Mouse (Mus musculus) kidney, embryonic 14.5 days (tissue): ENCODE data around the gene Hhex. TPM values are rescaled to one million over a fixed set of nuclear protein-coding genes. Genes with fewer than 3 reads are reported as not detected.
A peak's percentile ranks its signal among the peaks of the same experiment; 100 is the strongest.

Experiments used
- ATAC-seq: fragments of 200-750 bp; cut with Nextera tagmentation; 2 replicates; pipeline ENCODE4 v1.8.0; 2017; ENCODE audit warnings: moderate number of reproducible peaks, mild to moderate bottlenecking, moderate TSS enrichment, moderate library complexity; ENCODE audit not compliant: low FRiP score, low TSS enrichment
- H3K27ac ChIP-seq: fragments of 300-500 bp; sonication (generic); 2 replicates; pipeline ENCODE4 v1.5.1; 2014; ENCODE audit warnings: low read depth, mild to moderate bottlenecking, low read length, moderate library complexity, mixed read lengths
- H3K27me3 ChIP-seq: fragments of 300-500 bp; sonication (generic); 2 replicates; pipeline ENCODE4 v1.6.1; 2014; ENCODE audit warnings: mild to moderate bottlenecking, low read length; ENCODE audit not compliant: control insufficient read depth, insufficient read depth
- H3K36me3 ChIP-seq: fragments of 300-500 bp; sonication (generic); 2 replicates; pipeline ENCODE4 v1.6.1; 2014; ENCODE audit warnings: low read length, mixed read lengths; ENCODE audit not compliant: control insufficient read depth, insufficient read depth
- H3K4me1 ChIP-seq: fragments of 300-500 bp; sonication (generic); 2 replicates; pipeline ENCODE4 v1.6.1; 2014; ENCODE audit warnings: low read length, mixed read lengths; ENCODE audit not compliant: control insufficient read depth, insufficient read depth
- H3K4me2 ChIP-seq: fragments of 300-500 bp; sonication (generic); replicated peaks from 2 replicates; pipeline ENCODE4 v1.6.1; 2014; ENCODE audit warnings: low read depth, mild to moderate bottlenecking, low read length
- H3K4me3 ChIP-seq: fragments of 300-500 bp; sonication (generic); 2 replicates; pipeline ENCODE4 v1.5.1; 2014; ENCODE audit warnings: mild to moderate bottlenecking, low read length
- H3K9ac ChIP-seq: fragments of 300-500 bp; sonication (generic); 2 replicates; pipeline ENCODE4 v1.6.1; 2014; ENCODE audit warnings: low read depth, mild to moderate bottlenecking, low read length, moderate library complexity
- H3K9me3 ChIP-seq: fragments of 300-500 bp; sonication (generic); 2 replicates; pipeline ENCODE4 v1.6.1; 2016; ENCODE audit warnings: low read length; ENCODE audit not compliant: control insufficient read depth
- WGBS: fragments of 180-500 bp; shearing (Covaris S2); extraction: QIAGEN DNeasy Blood & Tissue Kit; methylation state at CpG from one replicate; pipeline ENCODE4 v1.1.7; 2014; 5-methylcytosine and 5-hydroxymethylcytosine counted together
- polyA plus RNA-seq: library from polyadenylated mRNA; unstranded; fragments of >200 nt; fragmentation: Nextera tagmentation; extraction: Ambion mirVana; gene quantifications from 2 replicates; pipeline ENCODE4 v1.2.1, GENCODE M21; 2014

The Hhex gene
- polyA plus RNA-seq, 1 experiment from 2014 or later, result 11.5 TPM

DNA sequence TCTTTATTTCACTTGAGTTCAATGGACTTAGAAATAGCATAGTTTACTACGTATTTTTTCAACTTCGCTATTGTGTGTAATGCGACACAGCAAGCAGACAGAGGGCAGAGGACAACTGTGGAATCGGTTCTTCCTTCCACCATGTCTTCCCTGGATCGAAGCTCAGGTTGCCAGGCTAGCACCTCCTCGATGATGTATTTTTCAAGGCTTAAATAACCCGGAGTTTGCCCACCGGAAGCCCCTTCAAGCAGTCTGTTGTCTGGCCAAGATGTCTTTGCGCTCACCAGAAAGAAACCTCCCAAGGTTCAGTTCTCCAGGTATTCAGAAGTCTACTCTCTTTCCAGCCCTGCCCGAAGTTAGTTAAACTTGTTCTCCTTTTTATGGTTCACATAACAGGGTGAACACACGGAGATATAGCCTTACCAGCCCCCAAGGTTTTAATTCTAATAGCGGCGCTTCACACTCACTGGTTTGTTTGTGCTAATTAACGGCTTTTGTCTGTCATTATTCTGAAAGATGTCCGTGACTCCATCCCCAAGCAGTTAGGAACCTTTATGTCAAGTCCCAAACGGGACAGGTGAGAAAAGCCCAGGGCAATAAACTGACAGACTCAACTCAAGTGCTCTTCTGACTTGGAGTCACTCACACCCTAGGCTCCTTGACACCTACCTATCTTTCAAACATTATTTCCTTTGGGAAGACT lies 1.6 kb upstream of the Hhex start:
- Histone ChIP-seq H3K9ac (no peak overlapping the region), H3K4me2 (no peak overlapping the region), H3K9me3 (no peaks in the 10 kb centered on the region; the same call in 1 of the 2 replicates), H3K4me1 (0 out of 2 replicates have a peak, but pooled peaks cover 4% of the 10 kb centered on the region), H3K36me3 (no peaks in the 10 kb centered on the region), H3K27me3 (peaks cover 76% of the 10 kb centered on the region), H3K27ac (no peak overlapping the region), H3K4me3 (peak overlapping the region; percentile 57; the same call in 1 of the 2 replicates)
- no peak for ATAC-seq
- WGBS, result 13% methylated on average over 16 of the region's 16 CpGs

GRCm38 (mm10) chr19:37433895-37434262 lies 731 bp upstream of the Hhex start:
- Histone ChIP-seq H3K4me3 (peak overlapping the region; percentile 57), H3K9ac (no peak overlapping the region)

DNA sequence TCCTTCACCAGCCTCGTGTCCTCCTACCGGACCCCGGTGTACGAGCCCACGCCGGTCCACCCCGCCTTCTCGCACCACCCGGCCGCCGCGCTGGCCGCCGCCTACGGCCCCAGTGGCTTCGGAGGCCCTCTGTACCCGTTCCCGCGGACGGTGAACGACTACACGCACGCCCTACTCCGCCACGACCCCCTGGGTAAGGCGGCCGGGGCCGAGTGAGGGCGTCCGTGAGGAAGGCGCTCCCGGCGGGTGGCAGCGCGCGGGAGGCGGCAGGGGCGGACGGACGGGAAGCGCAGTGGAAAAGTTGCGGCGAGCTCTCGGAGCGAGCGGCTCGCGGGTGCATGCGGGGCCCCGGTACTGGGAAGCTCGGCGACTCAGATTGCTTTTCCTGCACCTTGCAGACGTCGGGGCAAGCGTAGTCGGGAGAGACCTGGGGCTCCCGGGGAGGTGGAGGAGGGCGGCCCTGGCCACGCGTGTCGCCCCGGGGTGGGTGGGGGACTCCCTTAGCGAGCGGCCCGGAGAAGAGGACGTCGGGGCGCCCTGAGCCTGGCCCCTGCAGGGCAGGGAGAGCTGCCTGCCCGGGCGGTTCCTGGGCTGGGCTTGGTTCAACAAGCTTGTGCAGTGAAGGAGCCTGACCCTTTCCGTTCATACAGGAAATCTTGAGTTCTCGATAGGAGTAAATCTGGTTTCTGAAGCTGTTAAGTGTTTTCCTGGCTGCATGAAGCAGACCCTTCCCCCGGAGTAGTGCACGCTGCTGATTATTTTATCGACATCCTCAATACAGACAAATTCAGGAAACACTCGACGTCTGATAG lies 637 bp downstream of the Hhex start:
- peak overlapping the region; percentile 56 for H3K9ac ChIP-seq
- H3K4me1 ChIP-seq, result 0 out of 2 replicates have a peak, but pooled peaks cover 4% of the 10 kb centered on the region
- H3K36me3 ChIP-seq, result no peaks in the 10 kb centered on the region
- peak overlapping the region; percentile 74 for H3K27ac ChIP-seq
- WGBS, result 1% methylated on average over 77 of the region's 77 CpGs
- peak overlapping the region; percentile 57 for H3K4me3 ChIP-seq
- H3K27me3 ChIP-seq, result peaks cover 94% of the 10 kb centered on the region
- no peaks in the 10 kb centered on the region; the same call in 1 of the 2 replicates for H3K9me3 ChIP-seq
- H3K4me2 ChIP-seq, result peak overlapping the region; percentile 64
- ATAC-seq, result peak; percentile 69

More at GRCm38 (mm10) chr19:37433895-37434262, 731 bp upstream of the Hhex start:
- no peak for ATAC-seq
- Histone ChIP-seq H3K27me3 (peaks cover 83% of the 10 kb centered on the region), H3K9me3 (no peaks in the 10 kb centered on the region; the same call in 1 of the 2 replicates), H3K27ac (no peak overlapping the region), H3K36me3 (no peaks in the 10 kb centered on the region), H3K4me1 (0 out of 2 replicates have a peak, but pooled peaks cover 4% of the 10 kb centered on the region), H3K4me2 (peak overlapping the region; percentile 64)
- WGBS, result 2% methylated on average over 14 of the region's 14 CpGs

GRCm38 (mm10) chr19:37435853-37436174 lies 1.2 kb downstream of the Hhex start:
- H3K27ac ChIP-seq, result peak overlapping the region; percentile 17; the same call in 1 of the 2 replicates
- H3K4me3 ChIP-seq, result peak overlapping the region; percentile 57; the same call in 1 of the 2 replicates
- ATAC-seq, result no peak
- WGBS, result 5% methylated on average over 10 of the region's 10 CpGs
- no peaks in the 10 kb centered on the region; the same call in 1 of the 2 replicates for H3K9me3 ChIP-seq
- peak overlapping the region; percentile 64; the same call in 1 of the 2 replicates for H3K4me2 ChIP-seq
- peaks cover 92% of the 10 kb centered on the region for H3K27me3 ChIP-seq
- H3K4me1 ChIP-seq, result 0 out of 2 replicates have a peak, but pooled peaks cover 4% of the 10 kb centered on the region
- H3K36me3 ChIP-seq, result no peaks in the 10 kb centered on the region
- no peak overlapping the region for H3K9ac ChIP-seq

- Histone ChIP-seq H3K4me2 (peak overlapping the region; percentile 0; the same call in 1 of the 2 replicates), H3K9me3 (no peaks in the 10 kb centered on the region), H3K27me3 (peaks cover 84% of the 10 kb centered on the region), H3K4me1 (0 out of 2 replicates have a peak, but pooled peaks cover 4% of the 10 kb centered on the region), H3K9ac (no peak overlapping the region), H3K36me3 (no peaks in the 10 kb centered on the region), H3K27ac (no peak overlapping the region), H3K4me3 (peak overlapping the region; percentile 57; the same call in 1 of the 2 replicates)
- no peak for ATAC-seq
- 6% methylated on average over 28 of the region's 28 CpGs for WGBS
Measured at GRCm38 (mm10) chr19:37436514-37437288, 2.1 kb downstream of the Hhex start.

- ATAC-seq, result no peak
- H3K4me3 ChIP-seq, result no peak overlapping the region; the same call in 1 of the 2 replicates
- peaks cover 80% of the 10 kb centered on the region for H3K27me3 ChIP-seq
- no peaks in the 10 kb centered on the region for H3K36me3 ChIP-seq
- H3K9me3 ChIP-seq, result no peaks in the 10 kb centered on the region
- WGBS, result 4% methylated on average over 14 of the region's 14 CpGs
- H3K27ac ChIP-seq, result no peak overlapping the region
- H3K9ac ChIP-seq, result no peak overlapping the region
- 0 out of 2 replicates have a peak, but pooled peaks cover 4% of the 10 kb centered on the region for H3K4me1 ChIP-seq
- H3K4me2 ChIP-seq, result 0 out of 2 replicates have a peak overlapping the region, but pooled peaks have one; percentile 0
Measured at GRCm38 (mm10) chr19:37437289-37437606, 2.6 kb downstream of the Hhex start.

DNA sequence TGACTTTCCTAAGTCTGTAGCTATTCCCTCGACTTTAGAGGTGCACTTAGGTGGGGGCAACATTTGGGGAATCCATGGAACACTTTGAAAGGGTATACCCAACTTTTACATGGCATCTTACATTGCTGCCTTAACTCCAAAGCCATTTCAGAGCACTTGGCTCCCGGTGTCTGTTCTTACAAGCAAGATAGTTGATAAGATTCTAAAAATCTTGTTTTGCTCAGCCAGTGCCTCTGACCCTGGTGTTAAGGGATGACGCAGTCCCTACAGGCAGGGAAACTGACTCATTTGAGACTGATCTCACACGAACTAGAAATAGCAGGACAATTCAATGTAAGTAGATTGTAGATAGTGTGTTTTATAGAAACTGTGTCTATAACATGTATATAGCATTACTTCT lies 5.6 kb downstream of the Hhex start:
- Histone ChIP-seq H3K9ac (no peak overlapping the region), H3K9me3 (no peaks in the 10 kb centered on the region), H3K27me3 (peaks cover 51% of the 10 kb centered on the region), H3K4me1 (no peaks in the 10 kb centered on the region), H3K4me3 (no peak overlapping the region), H3K4me2 (no peak overlapping the region), H3K36me3 (no peaks in the 10 kb centered on the region), H3K27ac (no peak overlapping the region)
- 77% methylated on average over 4 of the region's 4 CpGs for WGBS
- no peak for ATAC-seq

DNA sequence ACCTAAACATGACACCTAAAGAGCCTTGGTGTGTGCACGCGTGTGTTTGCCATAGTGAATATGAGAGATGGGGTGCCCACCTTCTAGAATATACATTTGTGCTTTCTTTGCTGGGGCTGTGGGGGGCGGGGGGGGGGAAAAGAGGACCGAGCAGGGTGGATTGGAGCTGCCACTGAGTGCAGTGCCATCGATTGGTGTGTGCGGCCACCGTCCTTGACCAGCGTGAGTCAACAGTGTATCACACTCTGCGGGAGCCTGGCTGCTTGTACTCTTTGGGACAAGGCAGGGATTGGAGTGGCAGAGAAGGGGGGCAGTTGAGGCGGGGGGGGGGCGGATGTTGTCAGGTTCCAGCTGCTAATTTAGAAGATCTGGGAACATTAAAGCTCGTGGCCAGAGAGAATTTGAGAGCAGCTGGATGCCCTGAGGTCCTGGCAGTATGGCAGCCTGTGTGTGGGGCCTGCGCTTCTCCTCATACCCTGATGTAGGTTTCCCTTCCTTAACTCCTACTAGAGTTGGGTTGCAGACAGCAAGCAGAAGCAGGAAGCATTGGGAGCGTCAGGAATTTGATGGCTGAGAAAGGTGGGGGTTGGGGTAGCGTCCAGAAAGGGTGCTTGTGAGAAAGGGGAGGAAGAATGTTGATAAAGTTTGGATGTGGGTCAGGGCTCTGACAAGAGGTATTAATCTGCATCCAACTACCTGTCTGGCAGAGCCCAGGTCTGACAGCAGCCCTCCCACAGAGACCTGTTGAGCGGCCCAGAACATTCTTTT lies 6.3 kb downstream of the Hhex start:
- ATAC-seq, result no peak
- H3K9me3 ChIP-seq, result no peaks in the 10 kb centered on the region
- no peaks in the 10 kb centered on the region for H3K36me3 ChIP-seq
- no peak overlapping the region for H3K4me3 ChIP-seq
- H3K4me1 ChIP-seq, result no peaks in the 10 kb centered on the region
- H3K4me2 ChIP-seq, result no peak overlapping the region
- no peak overlapping the region for H3K27ac ChIP-seq
- 72% methylated on average over 16 of the region's 16 CpGs for WGBS
- H3K27me3 ChIP-seq, result peaks cover 43% of the 10 kb centered on the region
- no peak overlapping the region for H3K9ac ChIP-seq
